Mouse (Mus musculus) embryonic facial prominence, embryonic 10.5 days (tissue): ENCODE data around the gene Gm8068. TPM values are rescaled to one million over a fixed set of nuclear protein-coding genes. Genes with fewer than 3 reads are reported as not detected.
"Not testable (repeated sequence)": the region's sequence is repeated elsewhere in the genome, so short reads cannot be mapped to it uniquely, and the experiment has no call there.

Experiments used
- DNase-seq: peaks from one replicate; pipeline ENCODE4 v3.0.0-alpha.2; 2017; ENCODE audit warnings: low spot score
- H3K27ac ChIP-seq: fragments of 300-500 bp; sonication (generic); replicated peaks from 2 replicates; pipeline ENCODE4 v1.5.1; 2016; ENCODE audit warnings: mild to moderate bottlenecking
- H3K27me3 ChIP-seq: fragments of 300-500 bp; sonication (generic); replicated peaks from 2 replicates; pipeline ENCODE4 v1.6.1; 2016; ENCODE audit warnings: low read depth, mild to moderate bottlenecking; ENCODE audit not compliant: poor library complexity, severe bottlenecking
- H3K36me3 ChIP-seq: fragments of 300-500 bp; sonication (generic); replicated peaks from 2 replicates; pipeline ENCODE4 v1.6.1; 2016; ENCODE audit warnings: mild to moderate bottlenecking, moderate library complexity
- H3K4me1 ChIP-seq: fragments of 300-500 bp; sonication (generic); 2 replicates; pipeline ENCODE4 v1.6.1; 2016
- H3K4me3 ChIP-seq: fragments of 300-500 bp; sonication (generic); 2 replicates; pipeline ENCODE4 v1.5.1; 2016; ENCODE audit warnings: mild to moderate bottlenecking, moderate library complexity
- H3K9me3 ChIP-seq: fragments of 300-500 bp; sonication (generic); 2 replicates; pipeline ENCODE4 v1.6.1; 2016; ENCODE audit warnings: mild to moderate bottlenecking
- WGBS: fragments of 180-500 bp; shearing (Covaris S2); methylation state at CpG from one replicate; pipeline ENCODE4 v1.1.7; 2016; 5-methylcytosine and 5-hydroxymethylcytosine counted together
- polyA plus RNA-seq: library from polyadenylated mRNA; unstranded; fragments of >200 nt; fragmentation: Nextera tagmentation; extraction: Ambion mirVana; gene quantifications from 2 replicates; pipeline ENCODE4 v1.2.1, GENCODE M21; 2016

Gene Gm8068
- not detected in 2 replicates for polyA plus RNA-seq

DNA sequence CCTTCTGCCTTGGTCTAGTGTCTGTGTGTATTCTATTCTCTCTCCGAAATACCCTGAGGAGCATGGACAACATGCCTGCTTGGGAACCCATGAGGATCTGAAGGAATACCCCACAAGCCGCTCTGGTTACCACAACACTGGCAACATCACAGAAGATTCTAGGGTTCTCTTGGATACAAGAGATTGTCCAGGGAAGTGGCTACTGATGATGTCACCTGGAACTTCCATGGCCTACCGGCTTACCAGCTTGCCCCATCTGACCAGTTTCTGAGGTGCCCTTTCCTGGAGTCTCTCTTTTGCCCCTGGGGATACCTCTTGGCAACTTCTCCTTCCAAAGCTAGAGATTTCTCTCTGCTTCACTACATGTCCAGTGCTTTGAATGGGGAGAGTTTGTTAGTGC is at the start of gene Gm8068:
Gene Gm8068 (minus strand): TSS at position 101 of the 400 bp plus-strand sequence.
- H3K27me3 ChIP-seq, H3K9me3 ChIP-seq, H3K4me1 ChIP-seq, H3K27ac ChIP-seq, H3K36me3 ChIP-seq, DNase-seq, H3K4me3 ChIP-seq: not testable (repeated sequence)
- no CpG with 5 or more reads among the region's 3 CpGs for WGBS

DNA sequence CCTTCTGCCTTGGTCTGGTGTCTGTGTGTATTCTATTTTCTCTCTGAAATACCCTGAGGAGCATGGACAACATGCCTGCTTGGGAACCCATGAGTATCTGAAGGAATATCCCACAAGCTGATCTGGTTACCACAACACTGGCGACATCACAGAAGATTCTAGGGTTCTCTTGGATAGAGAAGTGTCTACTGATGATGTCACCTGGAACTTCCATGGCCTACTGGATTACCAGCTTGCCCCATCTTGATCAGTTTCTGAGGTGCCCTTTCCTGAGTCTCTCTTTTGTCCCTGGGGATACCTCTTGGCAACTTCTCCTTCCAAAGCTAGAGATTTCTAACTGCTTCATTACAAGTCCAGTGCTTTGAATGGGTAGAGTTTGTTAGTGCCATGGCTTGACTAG is 48.8 kb upstream of the Gm8068 start, which contains the start of gene Gm7929:
Gene Gm7929 (minus strand): TSS at position 101 of the 400 bp plus-strand sequence.
- H3K36me3 ChIP-seq, H3K9me3 ChIP-seq: not testable (repeated sequence)
- WGBS: 90% methylated on average over 1 of the region's 1 CpGs

GRCm38 (mm10) chr14:41723437-41723836 is 21.8 kb upstream of the Gm8068 start:
- not testable (repeated sequence) for H3K4me3 ChIP-seq, H3K27me3 ChIP-seq, DNase-seq, H3K27ac ChIP-seq, H3K36me3 ChIP-seq, H3K4me1 ChIP-seq, H3K9me3 ChIP-seq
- WGBS: 78% methylated on average over 17 of the region's 17 CpGs

More for the DNA sequence above, 48.8 kb upstream of the Gm8068 start, which contains the start of gene Gm7929:
- H3K27me3 ChIP-seq, H3K4me3 ChIP-seq, DNase-seq, H3K4me1 ChIP-seq, H3K27ac ChIP-seq: not testable (repeated sequence)

GRCm38 (mm10) chr14:41717180-41717579 is 15.5 kb upstream of the Gm8068 start:
- not testable (repeated sequence) for H3K4me1 ChIP-seq, H3K27ac ChIP-seq, H3K27me3 ChIP-seq, H3K4me3 ChIP-seq, H3K36me3 ChIP-seq, DNase-seq
- WGBS: 89% methylated on average over 1 of the region's 1 CpGs
- H3K9me3 ChIP-seq: peaks cover 11% of the 10 kb centered on the region

GRCm38 (mm10) chr14:41648176-41648575 is 53.5 kb downstream of the Gm8068 start:
- not testable (repeated sequence) for DNase-seq, H3K4me3 ChIP-seq, H3K9me3 ChIP-seq, H3K4me1 ChIP-seq, H3K36me3 ChIP-seq, H3K27ac ChIP-seq, H3K27me3 ChIP-seq
- WGBS: 90% methylated on average over 2 of the region's 2 CpGs

Other genes with a start within 250 kb of the Gm8068 start
- not detected in 2 replicates for gene Gm7954, start 248.4 kb downstream of the Gm8068 start, polyA plus RNA-seq
- not detected in 2 replicates for gene Gm3486, start 212.4 kb downstream of the Gm8068 start, polyA plus RNA-seq
- gene Gm7970, start 146.3 kb downstream of the Gm8068 start, polyA plus RNA-seq: not detected in 2 replicates
- gene 1700049E17Rik2, start 128.7 kb downstream of the Gm8068 start, polyA plus RNA-seq: not detected in 2 replicates
- not detected in 2 replicates for gene Gm3072, start 77.3 kb downstream of the Gm8068 start, polyA plus RNA-seq
- not detected in 2 replicates for gene Gm3676, start 55.4 kb downstream of the Gm8068 start, polyA plus RNA-seq
- not detected in 2 replicates for gene Gm7929, start 48.7 kb upstream of the Gm8068 start, polyA plus RNA-seq
- gene Gm47189, start 70.6 kb upstream of the Gm8068 start, polyA plus RNA-seq: not detected in 2 replicates
- not detected in 2 replicates for gene Gm7980, start 205.4 kb upstream of the Gm8068 start, polyA plus RNA-seq
- not detected in 2 replicates for gene 1700049E17Rik1, start 223.1 kb upstream of the Gm8068 start, polyA plus RNA-seq
- not detected in 2 replicates for gene 1700024B05Rik, start 242.1 kb upstream of the Gm8068 start, polyA plus RNA-seq